Mouse (Mus musculus) c-Kit-negative CD71-positive TER-119-positive erythroid progenitor cells, embryonic 14.5 days (primary cell): ENCODE measurements around the gene Gm43064.
"Not testable (repeated sequence)": the region's sequence is repeated elsewhere in the genome, so short reads cannot be mapped to it uniquely, and the experiment has no call there.

Source experiments
- DNase-seq: peaks from one replicate; pipeline ENCODE4 v3.0.0-alpha.2; 2013; ENCODE audit warnings: low read depth, low spot score

Gm43064 gene

GRCm38 (mm10) chr3:103799507-103799906 lies 9.9 kb upstream of the Gm43064 start:
- peak; percentile 89 for DNase-seq

DNA sequence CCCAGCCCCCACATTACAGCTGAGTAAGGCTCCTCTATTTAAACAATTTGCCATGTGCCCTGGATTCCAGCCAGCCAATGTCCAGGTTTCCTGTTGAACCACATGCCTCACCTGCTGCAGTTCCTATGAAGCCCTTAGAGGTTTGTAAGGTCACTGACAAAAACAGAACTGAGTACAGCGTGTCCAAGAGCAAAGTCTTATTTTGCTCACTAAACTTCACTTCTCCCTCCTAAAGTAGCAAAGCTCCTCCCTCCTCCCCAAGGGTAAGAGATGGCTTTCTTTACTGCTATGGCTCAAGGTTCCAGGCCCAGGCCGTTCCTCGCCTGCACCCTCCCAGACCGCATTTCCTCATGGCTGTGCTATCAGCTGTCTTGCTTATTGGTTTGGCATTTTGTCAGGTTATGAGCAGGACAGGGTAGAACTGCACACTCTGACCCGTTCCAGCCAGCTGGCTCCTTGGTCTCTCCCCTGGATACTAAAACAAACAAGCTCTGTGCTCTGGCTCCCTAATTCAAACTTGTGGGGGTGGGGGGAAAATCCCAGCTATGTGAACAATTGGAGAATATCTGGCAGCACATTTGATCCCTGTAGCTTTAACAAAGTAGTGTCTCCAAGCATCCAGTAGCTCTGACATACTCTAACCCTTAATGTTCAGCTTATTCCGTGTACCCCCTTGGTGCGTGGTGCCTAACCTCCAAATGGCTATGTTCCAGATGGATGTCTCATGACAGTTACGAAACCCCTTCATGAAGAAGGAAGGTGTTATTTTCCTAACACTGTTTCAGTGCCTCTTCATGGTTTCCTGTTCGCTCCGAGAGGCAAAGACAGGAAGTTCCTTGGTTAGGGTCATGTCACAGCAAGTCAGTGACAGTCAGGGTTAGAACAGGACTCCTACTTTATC lies 7.5 kb upstream of the Gm43064 start:
- no peak for DNase-seq

DNA sequence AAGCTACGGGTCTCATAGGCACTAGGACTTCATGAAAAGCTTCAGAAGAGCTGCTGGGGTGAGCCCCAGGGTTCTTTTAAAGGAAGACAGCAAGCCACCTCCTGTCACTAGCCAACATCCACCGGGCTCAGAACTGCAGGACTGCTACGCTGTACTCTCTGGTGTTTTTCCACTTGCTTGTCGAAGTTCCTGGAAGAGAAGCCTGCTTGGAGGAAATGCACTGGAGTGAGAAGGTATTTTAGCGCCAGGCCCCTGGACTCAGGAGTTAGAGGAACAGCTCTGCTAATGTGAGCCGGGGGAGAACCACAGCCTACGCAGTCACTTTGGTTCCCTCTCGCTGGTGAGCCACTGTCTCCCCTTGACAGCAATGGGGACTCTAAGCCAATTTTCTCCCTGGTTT lies 6.5 kb upstream of the Gm43064 start:
- DNase-seq = no peak

GRCm38 (mm10) chr3:103805671-103806070 lies 3.7 kb upstream of the Gm43064 start:
- no peak for DNase-seq

DNA sequence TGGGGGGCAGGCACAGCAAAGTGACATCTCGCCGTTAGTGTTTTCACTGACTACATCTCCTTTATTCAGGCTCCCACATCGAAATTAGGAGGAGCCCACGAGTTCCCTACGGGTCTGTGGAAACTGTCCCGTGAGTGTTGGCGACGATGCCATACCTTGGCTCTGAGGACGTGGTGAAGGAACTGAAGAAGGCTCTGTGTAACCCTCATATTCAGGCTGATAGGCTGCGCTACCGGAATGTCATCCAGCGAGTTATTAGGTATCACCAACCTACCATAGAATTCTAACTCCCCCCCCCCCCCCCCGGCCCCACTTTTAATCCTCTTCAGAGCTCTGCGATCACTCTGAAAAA lies 402 bp downstream of the Gm43064 start:
- DNase-seq = no peak

DNA sequence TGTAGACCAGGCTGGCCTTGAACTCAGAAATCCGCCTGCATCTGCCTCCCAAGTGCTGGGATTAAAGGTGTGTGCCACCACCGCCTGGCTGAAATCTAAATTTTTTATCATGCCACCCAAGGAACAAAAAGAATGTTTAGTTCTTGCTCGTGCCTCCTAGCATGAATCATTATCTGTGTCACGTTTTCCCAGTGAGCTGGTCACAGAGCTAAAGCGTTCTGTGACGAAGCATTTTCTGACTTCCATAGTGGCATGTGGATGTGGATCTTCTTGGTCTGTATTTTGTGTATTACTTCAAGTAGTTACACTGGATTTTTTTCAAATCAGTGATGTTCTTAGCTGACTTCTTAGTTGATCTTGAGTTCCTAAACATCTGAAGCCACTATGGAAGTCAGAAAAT lies 1.6 kb downstream of the Gm43064 start:
- DNase-seq = no peak

DNA sequence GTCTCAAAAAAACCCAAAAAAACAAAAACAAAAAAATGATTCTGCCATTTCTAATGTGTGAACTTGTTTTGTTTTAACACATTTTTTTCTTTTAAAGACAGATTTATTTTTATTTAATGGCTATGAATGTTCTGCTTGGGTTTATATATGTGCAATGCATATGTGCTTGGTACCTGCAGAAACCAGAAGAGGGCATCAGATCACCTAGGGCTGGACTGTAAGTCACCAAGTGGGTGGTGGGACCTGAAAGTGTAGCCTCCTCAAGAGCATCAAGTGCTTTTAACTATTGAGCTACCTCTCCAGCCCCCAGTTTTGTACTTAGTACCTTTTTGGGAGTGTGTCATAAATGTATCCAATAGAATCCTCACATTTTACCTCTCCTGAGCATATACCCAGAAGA lies 18.2 kb downstream of the Gm43064 start:
- DNase-seq = no peak

GRCm38 (mm10) chr3:103829036-103829435 lies 19.7 kb downstream of the Gm43064 start:
- DNase-seq = no peak

GRCm38 (mm10) chr3:103830681-103831080 lies 21.3 kb downstream of the Gm43064 start:
- not testable (repeated sequence) for DNase-seq

GRCm38 (mm10) chr3:103831146-103831545 lies 21.8 kb downstream of the Gm43064 start:
- DNase-seq = no peak

DNA sequence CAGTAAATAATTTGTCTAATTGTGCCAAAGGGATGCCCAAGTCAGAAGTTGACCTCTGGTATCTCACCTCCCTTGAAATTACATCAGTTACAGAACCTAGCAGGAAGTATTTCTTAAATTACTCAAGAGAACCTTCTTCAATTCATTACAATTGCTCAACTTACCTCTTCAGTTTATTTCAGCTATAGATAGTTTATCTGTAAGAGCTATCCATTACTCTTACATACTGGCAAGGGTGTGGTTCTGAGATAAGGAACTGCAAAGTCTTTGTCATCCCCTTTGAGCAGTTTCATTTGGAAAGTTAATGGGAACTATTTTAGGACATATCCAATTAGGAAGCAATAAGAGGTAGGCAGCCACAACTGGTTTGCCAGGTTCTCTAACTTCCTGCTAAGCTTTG lies 23.1 kb downstream of the Gm43064 start, which contains the start of gene Bcl2l15:
Gene Bcl2l15 (plus strand): TSS at position 176 of the 400 bp plus-strand sequence.
- no peak for DNase-seq

GRCm38 (mm10) chr3:103834001-103834400 lies 24.6 kb downstream of the Gm43064 start:
- DNase-seq = no peak

DNA sequence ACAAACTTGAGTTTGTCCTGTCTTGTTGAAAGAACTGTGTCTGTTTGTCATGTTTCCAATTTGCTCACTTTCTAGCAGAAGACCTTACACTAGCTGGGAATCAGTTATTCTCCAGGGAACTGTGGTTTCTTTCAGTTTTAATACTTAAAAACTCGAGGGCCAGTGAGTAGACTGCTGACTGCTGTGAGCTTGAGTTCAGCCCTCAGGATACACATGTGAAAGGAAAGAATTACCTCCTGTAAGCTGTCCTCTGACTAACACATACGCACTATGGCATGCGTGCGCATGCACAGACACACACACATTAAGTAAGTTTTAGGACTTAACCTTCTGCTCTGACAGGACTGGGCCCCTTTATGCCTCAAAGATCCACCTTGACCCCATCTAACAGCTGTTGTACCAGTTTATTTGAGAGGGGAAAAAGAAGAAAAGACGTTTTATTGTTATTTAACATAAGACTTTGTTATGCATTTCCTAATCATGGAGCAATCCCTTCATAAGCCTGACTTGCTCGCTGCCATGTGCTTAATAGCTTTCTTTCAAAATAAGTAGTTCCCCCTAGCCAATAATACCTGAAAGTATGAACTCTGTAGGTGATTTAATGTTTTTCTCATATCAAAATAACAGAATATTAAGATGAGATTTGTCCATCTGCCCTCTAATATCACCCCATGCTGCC lies 26.0 kb downstream of the Gm43064 start:
- no peak for DNase-seq

GRCm38 (mm10) chr3:103835951-103836310 lies 26.6 kb downstream of the Gm43064 start:
- DNase-seq = no peak

DNA sequence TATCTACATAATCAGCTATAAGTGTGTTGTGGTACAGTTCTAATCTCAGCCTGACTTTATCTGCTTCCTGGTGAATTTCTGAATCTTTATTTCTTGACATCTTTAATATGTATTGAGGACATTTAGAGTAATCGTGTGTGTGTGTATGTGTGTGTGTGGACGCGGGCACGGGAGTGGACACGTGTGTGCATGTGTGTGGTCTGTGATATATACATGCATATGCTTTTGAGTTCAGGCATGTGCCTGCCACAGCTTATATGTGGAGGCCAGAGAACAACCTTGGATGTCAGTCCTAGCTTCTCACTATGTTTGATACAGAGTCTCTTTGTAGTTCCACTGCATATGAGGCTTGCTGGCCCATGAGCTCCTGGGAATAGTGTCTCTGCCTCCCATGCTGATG lies 27.1 kb downstream of the Gm43064 start:
- no peak for DNase-seq

DNA sequence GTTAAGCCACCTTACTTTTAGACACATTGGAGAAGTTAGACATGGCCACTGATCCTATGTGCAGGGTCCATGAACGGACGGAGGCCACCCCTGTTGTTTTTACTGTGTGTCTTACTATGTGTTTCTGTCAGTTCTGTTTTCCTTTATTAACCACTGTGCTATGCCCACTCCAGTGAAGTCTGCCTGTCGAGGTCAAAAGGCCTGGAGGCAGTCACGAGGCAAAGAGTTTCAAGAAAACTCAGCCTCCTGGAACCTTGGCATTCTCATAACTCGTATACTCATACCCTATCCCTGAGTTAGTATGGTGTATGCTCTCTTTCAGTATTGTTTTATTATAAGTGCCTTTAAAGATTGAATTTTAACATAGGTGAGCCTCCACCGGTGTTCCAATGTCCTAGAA lies 30.3 kb downstream of the Gm43064 start:
- no peak for DNase-seq

DNA sequence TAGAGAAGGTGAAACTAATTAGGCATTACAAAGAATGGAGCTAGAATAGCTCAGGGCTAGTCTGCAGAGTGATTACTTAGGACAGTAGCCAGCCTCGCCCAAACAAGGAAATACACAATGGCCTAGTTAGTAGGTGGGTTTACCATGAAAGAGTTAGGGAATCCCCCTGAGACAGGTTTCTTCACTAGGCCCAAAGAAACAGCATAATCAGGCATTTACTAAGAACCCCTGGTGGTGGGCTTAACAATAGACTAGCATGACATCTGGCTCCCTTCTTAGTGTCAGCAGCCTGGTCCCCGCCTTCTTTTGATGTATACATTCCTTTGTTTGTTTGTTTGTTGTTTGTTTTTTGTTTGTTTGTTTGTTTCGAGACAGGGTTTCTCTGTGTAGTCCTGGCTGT lies 30.8 kb downstream of the Gm43064 start:
- not testable (repeated sequence) for DNase-seq

GRCm38 (mm10) chr3:103840946-103841345 lies 31.6 kb downstream of the Gm43064 start:
- not testable (repeated sequence) for DNase-seq

DNA sequence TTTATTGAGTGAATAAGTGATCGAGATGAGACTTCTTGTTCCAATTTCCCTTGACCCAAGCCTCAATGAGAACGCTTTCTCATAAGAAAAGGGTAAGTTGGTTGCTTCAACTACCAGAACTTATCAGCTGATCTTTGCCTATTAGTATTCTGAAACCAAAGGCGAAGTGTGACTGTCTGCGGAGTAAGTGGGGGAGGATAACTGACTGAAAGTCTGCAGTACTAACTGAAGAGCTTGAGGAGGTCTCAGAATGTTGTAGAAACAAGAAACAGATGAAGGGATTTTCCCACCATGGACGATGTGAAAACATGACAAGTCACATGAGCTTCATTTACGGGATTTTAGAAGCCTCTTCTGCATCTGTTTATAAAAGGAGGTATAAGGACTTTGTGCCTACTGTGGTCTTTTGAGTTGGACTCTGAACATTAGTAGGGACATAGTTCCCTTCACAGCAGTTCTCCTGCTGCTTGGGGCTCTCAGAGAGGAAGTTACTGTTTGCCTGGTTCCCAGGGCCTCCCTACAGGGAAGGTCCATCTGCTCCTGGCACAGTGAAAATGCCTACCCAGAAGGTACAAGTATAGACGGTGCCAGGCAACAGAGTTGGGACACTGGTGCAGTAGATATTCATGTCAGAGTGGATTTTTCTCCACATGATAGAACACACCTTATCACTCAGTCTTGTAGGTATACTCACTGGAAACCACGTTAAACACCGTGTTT lies 41.4 kb downstream of the Gm43064 start:
- DNase-seq = no peak

DNA sequence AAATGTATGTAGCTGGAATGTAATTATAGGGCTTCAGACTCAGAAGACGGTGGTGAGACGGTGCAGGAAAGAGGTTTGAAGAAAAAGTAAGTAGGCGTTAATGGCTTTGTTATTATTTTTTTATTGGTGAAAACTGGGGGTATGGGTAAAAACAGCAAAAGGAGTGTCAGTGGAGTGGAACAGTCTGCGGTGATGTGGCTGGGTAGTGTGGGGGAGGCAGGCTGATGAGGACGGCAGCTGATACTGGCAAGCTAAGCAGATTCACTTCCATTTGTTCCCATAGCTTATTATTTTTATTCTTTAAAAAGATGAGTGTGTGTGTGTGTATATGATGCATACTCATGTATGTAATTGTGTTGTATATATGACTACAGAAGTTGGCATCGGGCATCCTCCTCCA lies 42.1 kb downstream of the Gm43064 start:
- no peak for DNase-seq

DNA sequence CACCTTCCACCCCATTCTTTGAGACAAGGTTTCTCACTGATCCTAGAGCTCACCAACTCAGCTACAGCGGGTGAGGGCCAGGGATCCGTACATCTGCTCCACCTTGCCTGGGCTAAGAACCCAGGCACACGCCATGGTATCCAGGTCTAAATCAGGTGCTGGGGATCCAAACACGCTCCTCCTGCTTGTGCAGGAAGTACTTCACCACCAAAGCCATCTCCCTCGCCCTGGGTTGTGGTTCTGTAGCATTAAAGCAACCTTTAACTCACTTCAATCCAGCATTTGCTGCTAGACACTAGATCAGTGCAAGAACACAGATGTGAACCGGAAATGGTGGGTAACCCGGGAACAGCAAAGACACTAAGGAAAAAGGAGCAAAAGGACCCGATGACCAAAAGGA lies 42.5 kb downstream of the Gm43064 start:
- no peak for DNase-seq

- DNase-seq = peak; percentile 16
Measured at GRCm38 (mm10) chr3:103852565-103853299, 43.4 kb downstream of the Gm43064 start.
